Mouse (Mus musculus): ENCODE measurements around the gene Rab3ip. TPM values are rescaled to one million over a fixed set of nuclear protein-coding genes. Genes with fewer than 3 reads are reported as not detected.

Rab3ip gene
- polyA plus RNA-seq, 1 experiment = 34.3 TPM

GRCm38 (mm10) chr10:116986264-116987082, 35.9 kb upstream of the Rab3ip start, which contains the start of gene Best3:
Best3 (plus strand) TSS chr10:116986314.
- Histone ChIP-seq H3K36me3 (ENCODE audit: control insufficient read depth, insufficient read depth, low read length) (no peaks in the 10 kb centered on the region), H3K4me3 (ENCODE audit: extremely low read depth, insufficient read depth, insufficient read length) (no peak within 1 kb of the TSS), H3K27me3 (ENCODE audit: control insufficient read depth, insufficient read depth, low read length) (no peaks in the 10 kb centered on the region), H3K27ac (ENCODE audit: insufficient read depth, low read length) (no peak within 1 kb of the TSS), H3K4me1 (ENCODE audit: control insufficient read depth, insufficient read depth, insufficient read length) (no peaks in the 10 kb centered on the region)
- 80% methylated on average over 21 of the region's 21 CpGs for whole genome bisulfite sequencing
- no peak for DNase-seq (ENCODE audit: low read depth in 1 of 2, low spot score in 2 of 2)
- no peak for TF ChIP-seq CTCF (IDR thresholded peaks at IDR 0.05; ENCODE audit: extremely low read depth, insufficient read depth, insufficient read length, insufficient replicate concordance)
- TF ChIP-seq POLR2A (IDR thresholded peaks at IDR 0.05; ENCODE audit: low read depth, low read length) = no peak

GRCm38 (mm10) chr10:116984836-116985235, 34.3 kb upstream of the Rab3ip start:
- no peak for TF ChIP-seq CTCF (IDR thresholded peaks at IDR 0.05; ENCODE audit: extremely low read depth, insufficient read depth, insufficient read length, insufficient replicate concordance)
- TF ChIP-seq POLR2A (IDR thresholded peaks at IDR 0.05; ENCODE audit: low read depth, low read length) = no peak
- no peak overlapping the region for H3K4me3 ChIP-seq (ENCODE audit: extremely low read depth, insufficient read depth, insufficient read length)
- no peak for DNase-seq (ENCODE audit: low read depth in 1 of 2, low spot score in 2 of 2)
- no peaks in the 10 kb centered on the region for H3K4me1 ChIP-seq (ENCODE audit: control insufficient read depth, insufficient read depth, insufficient read length)
- WGBS = 86% methylated on average over 12 of the region's 12 CpGs
- H3K27me3 ChIP-seq (ENCODE audit: control insufficient read depth, insufficient read depth, low read length) = no peaks in the 10 kb centered on the region
- no peaks in the 10 kb centered on the region for H3K36me3 ChIP-seq (ENCODE audit: control insufficient read depth, insufficient read depth, low read length)
- no peak overlapping the region for H3K27ac ChIP-seq (ENCODE audit: insufficient read depth, low read length)

- no peaks in the 10 kb centered on the region for H3K27me3 ChIP-seq (ENCODE audit: control insufficient read depth, insufficient read depth, low read length)
- H3K36me3 ChIP-seq (ENCODE audit: control insufficient read depth, insufficient read depth, low read length) = no peaks in the 10 kb centered on the region
- no peaks in the 10 kb centered on the region for H3K4me1 ChIP-seq (ENCODE audit: control insufficient read depth, insufficient read depth, insufficient read length)
- TF ChIP-seq CTCF (IDR thresholded peaks at IDR 0.05; ENCODE audit: extremely low read depth, insufficient read depth, insufficient read length, insufficient replicate concordance) (no peak), POLR2A (IDR thresholded peaks at IDR 0.05; ENCODE audit: low read depth, low read length) (no peak)
- no peak for DNase-seq (ENCODE audit: low read depth in 1 of 2, low spot score in 2 of 2)
- no peak overlapping the region for H3K4me3 ChIP-seq (ENCODE audit: extremely low read depth, insufficient read depth, insufficient read length)
- 70% methylated on average over 4 of the region's 4 CpGs for WGBS
- no peak overlapping the region for H3K27ac ChIP-seq (ENCODE audit: insufficient read depth, low read length)
These were observed 32.0 kb upstream of the Rab3ip start for GRCm38 (mm10) chr10:116982526-116982925.

GRCm38 (mm10) chr10:116980888-116981287, 30.3 kb upstream of the Rab3ip start:
- Histone ChIP-seq H3K36me3 (ENCODE audit: control insufficient read depth, insufficient read depth, low read length) (no peaks in the 10 kb centered on the region), H3K4me1 (ENCODE audit: control insufficient read depth, insufficient read depth, insufficient read length) (no peaks in the 10 kb centered on the region), H3K27ac (ENCODE audit: insufficient read depth, low read length) (no peak overlapping the region), H3K27me3 (ENCODE audit: control insufficient read depth, insufficient read depth, low read length) (no peaks in the 10 kb centered on the region), H3K4me3 (ENCODE audit: extremely low read depth, insufficient read depth, insufficient read length) (no peak overlapping the region)
- TF ChIP-seq CTCF (IDR thresholded peaks at IDR 0.05; ENCODE audit: extremely low read depth, insufficient read depth, insufficient read length, insufficient replicate concordance) (peak; percentile 3; the same call in 1 of the 2 replicates), POLR2A (IDR thresholded peaks at IDR 0.05; ENCODE audit: low read depth, low read length) (no peak)
- DNase-seq (ENCODE audit: low read depth in 1 of 2, low spot score in 2 of 2) = no peak
- WGBS = 81% methylated on average over 3 of the region's 3 CpGs

- Histone ChIP-seq H3K36me3 (ENCODE audit: control insufficient read depth, insufficient read depth, low read length) (no peaks in the 10 kb centered on the region), H3K27ac (ENCODE audit: insufficient read depth, low read length) (no peak overlapping the region)
- WGBS = 87% methylated on average over 4 of the region's 4 CpGs
These were observed 29.7 kb upstream of the Rab3ip start for GRCm38 (mm10) chr10:116980273-116980672.

GRCm38 (mm10) chr10:116978841-116979240, 28.3 kb upstream of the Rab3ip start:
- TF ChIP-seq POLR2A (IDR thresholded peaks at IDR 0.05; ENCODE audit: low read depth, low read length) (no peak), CTCF (IDR thresholded peaks at IDR 0.05; ENCODE audit: extremely low read depth, insufficient read depth, insufficient read length, insufficient replicate concordance) (no peak)
- Histone ChIP-seq H3K27me3 (ENCODE audit: control insufficient read depth, insufficient read depth, low read length) (no peaks in the 10 kb centered on the region), H3K4me1 (ENCODE audit: control insufficient read depth, insufficient read depth, insufficient read length) (no peaks in the 10 kb centered on the region), H3K4me3 (ENCODE audit: extremely low read depth, insufficient read depth, insufficient read length) (no peak overlapping the region), H3K27ac (ENCODE audit: insufficient read depth, low read length) (no peak overlapping the region), H3K36me3 (ENCODE audit: control insufficient read depth, insufficient read depth, low read length) (no peaks in the 10 kb centered on the region)
- DNase-seq (ENCODE audit: low read depth in 1 of 2, low spot score in 2 of 2) = no peak
- 90% methylated on average over 9 of the region's 9 CpGs for WGBS

More at GRCm38 (mm10) chr10:116980273-116980672, 29.7 kb upstream of the Rab3ip start:
- no peak for DNase-seq (ENCODE audit: low read depth in 1 of 2, low spot score in 2 of 2)
- no peaks in the 10 kb centered on the region for H3K27me3 ChIP-seq (ENCODE audit: control insufficient read depth, insufficient read depth, low read length)
- H3K4me1 ChIP-seq (ENCODE audit: control insufficient read depth, insufficient read depth, insufficient read length) = no peaks in the 10 kb centered on the region
- no peak for TF ChIP-seq POLR2A (IDR thresholded peaks at IDR 0.05; ENCODE audit: low read depth, low read length)
- no peak overlapping the region for H3K4me3 ChIP-seq (ENCODE audit: extremely low read depth, insufficient read depth, insufficient read length)

- 86% methylated on average over 2 of the region's 2 CpGs for WGBS
- no peaks in the 10 kb centered on the region for H3K4me1 ChIP-seq (ENCODE audit: control insufficient read depth, insufficient read depth, insufficient read length)
- H3K27me3 ChIP-seq (ENCODE audit: control insufficient read depth, insufficient read depth, low read length) = no peaks in the 10 kb centered on the region
- TF ChIP-seq CTCF (IDR thresholded peaks at IDR 0.05; ENCODE audit: extremely low read depth, insufficient read depth, insufficient read length, insufficient replicate concordance) (no peak), POLR2A (IDR thresholded peaks at IDR 0.05; ENCODE audit: low read depth, low read length) (no peak)
- no peaks in the 10 kb centered on the region for H3K36me3 ChIP-seq (ENCODE audit: control insufficient read depth, insufficient read depth, low read length)
- no peak for DNase-seq (ENCODE audit: low read depth in 1 of 2, low spot score in 2 of 2)
- no peak overlapping the region for H3K4me3 ChIP-seq (ENCODE audit: extremely low read depth, insufficient read depth, insufficient read length)
- H3K27ac ChIP-seq (ENCODE audit: insufficient read depth, low read length) = no peak overlapping the region
These were observed 27.3 kb upstream of the Rab3ip start for GRCm38 (mm10) chr10:116977858-116978257.

Data from spleen, adult 2 months (tissue).